Mouse (Mus musculus) limb, embryonic 15.5 days (tissue): ENCODE measurements at regions not wholly inside any gene's neighbourhood (a gene's known extent, or its start where the extent isn't known, plus 50 kb on each side); places are given as distances from the start of the nearest gene placed in this dataset.

ENCODE experiments used
- ATAC-seq: fragments of 200-750 bp; cut with Nextera tagmentation; 2 replicates; pipeline ENCODE4 v1.8.0; 2017; ENCODE audit warnings: low read depth, moderate TSS enrichment; ENCODE audit not compliant: insufficient number of reproducible peaks, low FRiP score, low TSS enrichment
- H3K27ac ChIP-seq: fragments of 300-500 bp; sonication (generic); 2 replicates; pipeline ENCODE4 v1.5.1; 2015; ENCODE audit warnings: moderate library complexity, mild to moderate bottlenecking, inconsistent platforms
- H3K27me3 ChIP-seq: fragments of 300-500 bp; sonication (generic); 2 replicates; pipeline ENCODE4 v1.6.1; 2015; ENCODE audit warnings: inconsistent platforms
- H3K36me3 ChIP-seq: fragments of 300-500 bp; sonication (generic); 2 replicates; pipeline ENCODE4 v1.6.1; 2015; ENCODE audit warnings: inconsistent platforms
- H3K4me1 ChIP-seq: fragments of 300-500 bp; sonication (generic); 2 replicates; pipeline ENCODE4 v1.6.1; 2015; ENCODE audit warnings: inconsistent platforms
- H3K4me2 ChIP-seq: fragments of 300-500 bp; sonication (generic); 2 replicates; pipeline ENCODE4 v1.6.1; 2015; ENCODE audit warnings: mild to moderate bottlenecking, inconsistent platforms
- H3K4me3 ChIP-seq: fragments of 300-500 bp; sonication (generic); 2 replicates; pipeline ENCODE4 v1.5.1; 2015; ENCODE audit warnings: mild to moderate bottlenecking, inconsistent platforms
- H3K9ac ChIP-seq: fragments of 300-500 bp; sonication (generic); 2 replicates; pipeline ENCODE4 v1.6.1; 2015; ENCODE audit warnings: inconsistent platforms
- H3K9me3 ChIP-seq: fragments of 300-500 bp; sonication (generic); 2 replicates; pipeline ENCODE4 v1.6.1; 2016; ENCODE audit warnings: inconsistent platforms
- WGBS: fragments of 180-500 bp; shearing (Covaris S2); methylation state at CpG from one replicate; pipeline ENCODE4 v1.1.7; 2015; 5-methylcytosine and 5-hydroxymethylcytosine counted together

DNA sequence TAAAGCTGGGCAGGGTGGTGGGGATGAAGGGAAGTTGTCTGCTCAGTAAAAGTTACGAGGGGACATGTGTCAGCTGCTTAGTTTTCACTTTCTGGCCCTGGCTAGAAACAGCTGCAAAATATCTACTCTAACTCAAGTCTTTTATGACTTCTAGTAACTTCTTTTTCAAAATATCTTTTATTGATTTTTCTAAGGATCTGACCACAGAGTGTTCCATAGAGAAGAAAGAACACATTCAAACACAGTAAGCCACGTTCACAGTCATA lies 483.3 kb downstream of the Meis1 start:
- Histone ChIP-seq H3K4me1 (peaks cover 4% of the 10 kb centered on the region; the same call in 1 of the 2 replicates), H3K4me3 (no peak overlapping the region), H3K36me3 (no peaks in the 10 kb centered on the region), H3K9ac (no peak overlapping the region), H3K27me3 (no peaks in the 10 kb centered on the region), H3K4me2 (no peak overlapping the region), H3K27ac (no peak overlapping the region), H3K9me3 (no peaks in the 10 kb centered on the region)
- 26% methylated on average over 2 of the region's 2 CpGs for WGBS
- ATAC-seq, result no peak

DNA sequence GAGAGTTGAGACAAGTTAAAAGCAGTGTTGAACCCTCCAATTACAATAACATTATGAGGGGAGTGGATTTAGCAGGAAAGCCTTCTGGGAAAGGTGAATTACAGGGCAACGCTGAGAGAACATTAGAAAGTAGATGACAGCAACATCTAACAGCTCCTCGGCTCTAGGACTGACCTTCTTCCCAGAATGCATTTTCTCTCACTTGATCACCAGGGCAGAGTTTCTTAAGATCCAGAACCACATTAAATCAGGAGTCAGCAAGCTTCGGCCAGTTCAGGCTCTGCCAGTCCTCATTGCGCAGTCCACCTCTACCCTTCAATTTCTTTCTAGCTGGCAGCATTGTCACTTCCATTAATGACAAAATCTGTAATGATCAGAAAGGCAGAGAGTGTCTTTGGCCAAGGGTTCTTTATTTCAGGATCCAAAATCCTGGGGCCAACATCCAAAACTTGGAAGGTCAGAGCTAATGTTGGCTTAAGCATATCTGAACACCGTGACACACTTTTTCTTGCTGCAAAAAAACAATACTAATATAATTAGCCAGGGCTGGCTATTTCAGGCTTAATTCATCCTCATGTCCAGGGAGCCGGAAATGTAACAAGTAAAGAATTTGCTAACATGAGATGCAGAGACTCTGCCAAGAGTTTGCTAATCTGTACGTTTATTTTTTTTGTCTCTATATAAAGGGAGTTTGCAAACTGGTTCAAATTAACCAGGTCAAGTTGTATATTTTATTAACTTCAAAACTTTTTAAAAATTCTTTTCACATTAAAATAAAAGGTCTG lies 483.8 kb downstream of the Meis1 start:
- H3K27ac ChIP-seq, result no peak overlapping the region
- H3K27me3 ChIP-seq, result no peaks in the 10 kb centered on the region
- no peaks in the 10 kb centered on the region for H3K9me3 ChIP-seq
- H3K36me3 ChIP-seq, result no peaks in the 10 kb centered on the region
- 54% methylated on average over 7 of the region's 7 CpGs for WGBS
- no peak overlapping the region for H3K9ac ChIP-seq
- ATAC-seq, result no peak
- no peak overlapping the region for H3K4me3 ChIP-seq
- H3K4me1 ChIP-seq, result peaks cover 4% of the 10 kb centered on the region; the same call in 1 of the 2 replicates
- H3K4me2 ChIP-seq, result no peak overlapping the region

DNA sequence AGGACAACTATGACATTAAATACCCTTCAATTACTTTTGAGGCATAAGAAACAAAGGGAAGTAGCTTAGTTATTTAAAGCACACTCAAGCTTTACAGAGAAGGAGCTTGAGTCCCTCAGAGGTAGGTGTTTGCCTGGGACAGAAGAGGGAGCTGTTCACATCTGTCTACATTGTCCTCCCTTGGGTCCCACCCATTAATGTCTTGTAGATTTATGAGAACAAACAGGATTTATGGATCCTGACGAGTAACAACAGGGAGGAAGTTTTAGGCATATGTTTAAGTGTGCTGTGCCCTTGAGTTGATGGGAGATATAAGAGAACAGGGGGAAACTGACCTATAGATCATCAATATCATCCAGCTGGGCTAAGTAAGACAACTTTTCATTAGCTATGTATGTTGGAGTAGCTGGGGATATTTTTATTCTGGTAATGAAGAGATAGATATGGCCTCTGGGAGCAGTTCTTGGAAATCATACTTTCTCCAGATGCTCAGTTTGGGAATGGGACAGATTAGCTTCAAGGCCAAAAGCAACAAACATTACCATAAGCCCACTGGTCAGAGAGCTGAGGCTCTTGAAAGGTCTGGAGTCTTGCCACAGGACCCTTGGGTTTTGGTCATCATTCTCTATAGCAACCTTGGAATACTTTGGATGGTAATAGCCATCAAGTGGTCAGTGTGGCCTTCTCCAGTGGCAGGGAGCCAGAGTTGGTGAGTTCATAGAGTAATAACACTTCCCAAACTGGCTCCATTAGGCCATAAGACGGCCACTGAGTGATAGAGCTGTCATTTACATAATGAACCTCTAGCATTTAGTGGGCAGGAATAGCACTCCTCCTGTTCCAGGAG lies 487.3 kb downstream of the Meis1 start:
- no peaks in the 10 kb centered on the region for H3K27me3 ChIP-seq
- no peaks in the 10 kb centered on the region for H3K36me3 ChIP-seq
- no peaks in the 10 kb centered on the region for H3K9me3 ChIP-seq
- no peak overlapping the region for H3K9ac ChIP-seq
- H3K27ac ChIP-seq, result no peak overlapping the region
- ATAC-seq, result no peak
- no peak overlapping the region for H3K4me2 ChIP-seq
- H3K4me3 ChIP-seq, result no peak overlapping the region
- WGBS, result 29% methylated on average over 2 of the region's 2 CpGs
- H3K4me1 ChIP-seq, result peaks cover 4% of the 10 kb centered on the region; the same call in 1 of the 2 replicates

DNA sequence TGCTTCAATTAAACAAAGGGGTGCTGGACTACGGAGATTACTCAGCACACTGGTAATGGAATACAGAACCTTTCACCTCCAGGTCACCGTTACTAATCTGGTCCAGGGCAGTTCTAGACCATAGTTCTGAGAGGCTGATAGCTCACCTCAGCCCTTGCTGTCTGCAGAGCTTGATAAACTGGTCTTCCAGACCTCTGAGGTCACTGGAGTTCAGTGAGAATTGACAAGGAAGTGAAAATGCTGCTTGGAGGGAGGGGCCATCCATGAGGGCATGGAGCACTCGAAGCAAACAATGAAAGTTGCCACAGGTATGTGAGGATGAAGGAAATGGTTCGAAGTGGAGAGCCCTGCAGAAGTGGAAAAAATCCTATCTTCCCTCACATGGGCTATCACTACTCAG lies 490.2 kb downstream of the Meis1 start:
- ATAC-seq, result no peak
- no peak overlapping the region for H3K27ac ChIP-seq
- no peak overlapping the region for H3K4me2 ChIP-seq
- H3K4me3 ChIP-seq, result no peak overlapping the region
- H3K4me1 ChIP-seq, result no peaks in the 10 kb centered on the region
- WGBS, result 53% methylated on average over 4 of the region's 4 CpGs
- H3K9ac ChIP-seq, result no peak overlapping the region
- H3K27me3 ChIP-seq, result no peaks in the 10 kb centered on the region
- H3K9me3 ChIP-seq, result no peaks in the 10 kb centered on the region
- H3K36me3 ChIP-seq, result no peaks in the 10 kb centered on the region

DNA sequence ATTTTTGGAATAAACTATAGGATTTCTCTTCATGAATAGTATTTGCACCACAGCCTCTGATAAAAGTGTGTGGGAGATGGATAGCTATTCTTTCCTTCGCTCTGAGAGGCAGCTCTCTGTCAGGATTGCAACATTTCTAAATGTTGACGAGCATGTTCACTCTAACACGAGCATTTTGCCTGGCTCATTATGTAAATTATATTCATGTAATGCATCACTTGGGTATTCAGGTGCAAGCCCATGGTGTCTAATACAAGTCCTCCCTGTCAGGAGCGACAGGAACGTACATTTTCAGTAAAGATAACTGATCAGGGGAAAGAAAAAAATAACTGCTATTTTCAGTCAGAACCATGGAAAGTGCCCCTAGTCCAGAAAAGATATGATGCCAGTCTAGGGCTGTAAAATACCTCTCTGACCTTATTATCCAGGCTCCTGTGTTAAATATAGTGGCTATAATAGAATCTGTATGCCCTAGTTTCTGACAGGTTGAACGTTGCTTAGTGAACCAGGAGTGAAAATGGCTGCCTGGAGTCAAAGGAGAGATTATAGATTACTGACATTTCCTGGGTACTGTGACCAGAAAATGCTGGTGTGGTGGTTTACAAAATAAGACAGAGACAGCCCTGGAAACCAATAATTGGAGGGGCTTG lies 523.6 kb downstream of the Meis1 start:
- no peaks in the 10 kb centered on the region for H3K36me3 ChIP-seq
- no peak overlapping the region for H3K27ac ChIP-seq
- no peak overlapping the region for H3K9ac ChIP-seq
- H3K27me3 ChIP-seq, result no peaks in the 10 kb centered on the region
- H3K4me2 ChIP-seq, result no peak overlapping the region
- 73% methylated on average over 6 of the region's 6 CpGs for WGBS
- no peak overlapping the region for H3K4me3 ChIP-seq
- H3K9me3 ChIP-seq, result no peaks in the 10 kb centered on the region
- no peak for ATAC-seq
- H3K4me1 ChIP-seq, result no peaks in the 10 kb centered on the region

DNA sequence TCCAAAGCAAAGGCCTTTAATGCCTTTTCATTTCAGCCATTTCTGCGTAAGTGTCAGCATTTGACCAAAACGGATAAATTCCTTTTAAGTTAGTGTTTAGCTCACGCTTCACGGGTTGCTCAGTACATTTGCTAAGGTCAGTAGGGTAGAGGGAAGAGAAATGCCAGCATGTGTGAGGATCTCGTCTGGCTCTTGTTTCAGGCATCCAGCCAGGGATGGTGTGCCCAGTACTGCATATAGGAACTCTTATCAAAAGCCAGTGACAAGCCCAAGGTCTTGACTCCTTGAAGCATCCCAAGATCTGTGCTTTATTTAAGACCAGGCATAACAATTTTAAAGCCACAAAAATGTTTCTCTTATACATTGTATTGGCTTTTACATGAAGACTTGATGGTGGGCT lies 524.8 kb downstream of the Meis1 start:
- H3K4me3 ChIP-seq, result no peak overlapping the region
- H3K4me2 ChIP-seq, result no peak overlapping the region
- 75% methylated on average over 5 of the region's 5 CpGs for WGBS
- H3K9me3 ChIP-seq, result no peaks in the 10 kb centered on the region
- no peak overlapping the region for H3K9ac ChIP-seq
- no peak overlapping the region for H3K27ac ChIP-seq
- no peaks in the 10 kb centered on the region for H3K27me3 ChIP-seq
- no peak for ATAC-seq
- no peaks in the 10 kb centered on the region for H3K36me3 ChIP-seq
- no peaks in the 10 kb centered on the region for H3K4me1 ChIP-seq

DNA sequence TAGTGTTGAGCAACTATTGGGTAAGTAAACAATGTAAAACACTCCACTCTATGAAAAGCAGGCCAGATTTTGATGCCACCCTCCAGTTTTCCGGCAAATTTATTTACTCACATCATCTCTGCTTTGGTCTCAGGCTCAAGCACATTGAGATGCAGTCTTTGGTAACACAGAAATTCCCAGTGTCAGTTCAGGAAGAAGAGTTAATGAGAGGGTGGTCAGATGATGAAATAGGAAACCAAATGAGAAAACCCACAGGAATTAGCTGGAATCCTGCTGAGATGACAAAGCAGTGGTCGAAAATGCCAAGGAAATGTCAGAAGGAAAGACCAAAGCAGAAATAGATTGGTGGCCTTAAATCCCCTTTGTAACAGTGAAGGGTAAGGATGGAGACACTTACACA lies 525.7 kb downstream of the Meis1 start:
- Histone ChIP-seq H3K4me2 (no peak overlapping the region), H3K9ac (no peak overlapping the region), H3K36me3 (no peaks in the 10 kb centered on the region), H3K27ac (no peak overlapping the region), H3K4me1 (no peaks in the 10 kb centered on the region), H3K27me3 (no peaks in the 10 kb centered on the region), H3K9me3 (no peaks in the 10 kb centered on the region), H3K4me3 (no peak overlapping the region)
- WGBS, result 39% methylated on average over 2 of the region's 2 CpGs
- no peak for ATAC-seq

DNA sequence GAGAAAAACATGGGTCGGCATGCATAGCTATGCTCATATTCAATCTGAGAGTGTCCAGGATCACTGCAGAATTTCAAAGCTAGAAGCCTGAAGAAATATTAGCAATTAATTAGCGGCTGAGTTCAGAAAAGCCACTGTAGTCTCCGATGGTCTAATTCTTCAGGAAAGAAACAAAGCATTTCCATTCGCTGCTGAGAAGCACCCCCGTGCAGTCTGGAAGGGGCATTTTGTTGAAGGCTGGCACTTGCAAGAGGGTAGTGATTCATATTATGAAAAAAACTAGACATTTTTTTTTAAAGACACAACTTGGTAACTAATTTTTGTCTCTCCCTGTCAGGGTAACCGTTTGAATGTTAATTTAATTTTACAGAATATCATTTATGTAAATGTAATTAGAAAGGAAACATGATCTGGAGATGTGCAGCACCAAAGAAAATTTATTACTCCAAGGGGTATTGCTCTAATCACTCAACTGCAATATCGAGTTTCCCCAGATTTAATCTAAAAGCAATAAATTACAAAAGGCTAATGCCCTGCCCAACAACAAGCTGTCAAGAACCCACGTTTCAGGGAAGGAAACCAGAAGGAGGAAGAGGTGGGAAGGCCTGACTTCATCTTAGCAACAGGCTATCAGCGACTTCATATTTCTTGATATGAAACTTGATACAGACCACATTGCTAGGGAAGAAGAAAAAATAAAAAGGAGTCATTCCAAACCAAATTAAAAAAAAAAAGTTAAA lies 529.1 kb downstream of the Meis1 start:
- H3K27ac ChIP-seq, result no peak overlapping the region
- H3K9ac ChIP-seq, result no peak overlapping the region
- H3K27me3 ChIP-seq, result no peaks in the 10 kb centered on the region
- no peak overlapping the region for H3K4me2 ChIP-seq
- WGBS, result 48% methylated on average over 9 of the region's 9 CpGs
- no peak overlapping the region for H3K4me3 ChIP-seq
- no peaks in the 10 kb centered on the region for H3K4me1 ChIP-seq
- H3K36me3 ChIP-seq, result no peaks in the 10 kb centered on the region
- H3K9me3 ChIP-seq, result no peaks in the 10 kb centered on the region
- ATAC-seq, result no peak

DNA sequence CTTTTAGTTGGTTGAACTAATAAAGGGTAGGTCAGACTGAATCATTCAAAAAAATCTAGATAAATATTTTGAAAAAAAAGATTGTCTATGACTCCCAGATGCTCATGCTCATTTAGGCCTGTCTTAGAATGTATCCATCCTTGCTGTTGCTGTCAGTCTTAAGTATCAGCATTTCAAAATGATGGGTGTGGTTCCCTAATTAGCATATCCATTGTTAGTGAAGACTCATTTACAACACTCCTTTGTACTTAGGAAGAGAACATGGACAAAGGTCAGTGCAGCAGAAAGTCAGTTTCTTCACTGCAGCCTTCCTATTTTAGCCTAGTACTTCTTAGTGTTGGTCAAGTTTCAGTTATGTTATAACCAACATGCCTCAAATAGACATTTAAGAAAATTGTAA lies 525.2 kb upstream of the Etaa1 start:
- H3K4me1 ChIP-seq, result no peaks in the 10 kb centered on the region
- H3K27me3 ChIP-seq, result no peaks in the 10 kb centered on the region
- no peak for ATAC-seq
- H3K27ac ChIP-seq, result no peak overlapping the region
- no peaks in the 10 kb centered on the region for H3K36me3 ChIP-seq
- no peak overlapping the region for H3K9ac ChIP-seq
- H3K9me3 ChIP-seq, result no peaks in the 10 kb centered on the region
- H3K4me2 ChIP-seq, result no peak overlapping the region
- no peak overlapping the region for H3K4me3 ChIP-seq

DNA sequence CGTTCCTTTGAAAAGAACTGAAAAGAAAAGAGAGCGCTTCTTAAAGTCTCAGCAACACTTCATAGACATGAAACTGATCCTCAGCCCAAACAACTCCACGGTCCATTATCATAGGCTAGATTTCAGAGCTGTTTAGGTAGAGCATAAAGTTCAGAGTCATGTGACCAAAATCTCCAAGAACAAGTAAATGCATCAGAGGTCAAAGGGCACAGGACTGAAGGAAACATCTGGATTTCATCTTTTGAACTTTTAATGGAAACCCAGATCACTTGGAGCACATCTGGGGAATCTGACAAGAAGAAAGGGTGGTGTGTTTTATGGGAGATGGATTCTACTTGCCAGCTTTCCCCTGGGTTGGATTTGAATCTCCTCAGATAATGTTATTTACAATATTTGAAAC lies 497.6 kb upstream of the Etaa1 start:
- Histone ChIP-seq H3K4me3 (no peak overlapping the region), H3K4me2 (no peak overlapping the region), H3K9ac (no peak overlapping the region), H3K9me3 (no peaks in the 10 kb centered on the region), H3K36me3 (no peaks in the 10 kb centered on the region), H3K4me1 (no peaks in the 10 kb centered on the region), H3K27me3 (no peaks in the 10 kb centered on the region), H3K27ac (no peak overlapping the region)
- no peak for ATAC-seq
- WGBS, result 47% methylated on average over 3 of the region's 3 CpGs

DNA sequence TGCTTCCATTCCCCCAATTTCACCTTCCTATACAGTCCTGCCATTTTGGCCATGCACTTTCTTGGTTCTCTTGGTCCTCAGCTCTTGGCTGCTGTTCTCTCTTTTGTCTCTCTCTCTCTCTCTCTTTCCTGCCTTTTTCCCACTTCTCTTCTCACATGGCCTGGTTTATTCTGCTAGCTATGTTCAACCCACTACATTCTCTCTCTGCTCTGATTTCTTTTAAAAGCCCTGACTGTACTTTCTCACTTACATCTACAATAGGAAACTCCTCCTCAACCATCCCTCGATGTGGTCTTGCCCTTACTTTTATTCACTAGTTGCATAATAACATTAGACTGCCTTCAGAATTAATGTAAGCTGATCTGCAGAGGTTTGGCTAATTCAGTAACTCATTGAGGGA lies 495.2 kb upstream of the Etaa1 start:
- Histone ChIP-seq H3K9ac (no peak overlapping the region), H3K9me3 (no peaks in the 10 kb centered on the region), H3K4me1 (no peaks in the 10 kb centered on the region), H3K27me3 (no peaks in the 10 kb centered on the region), H3K4me2 (no peak overlapping the region), H3K4me3 (no peak overlapping the region), H3K27ac (no peak overlapping the region), H3K36me3 (no peaks in the 10 kb centered on the region)
- no peak for ATAC-seq
- 81% methylated on average over 1 of the region's 1 CpGs for WGBS

DNA sequence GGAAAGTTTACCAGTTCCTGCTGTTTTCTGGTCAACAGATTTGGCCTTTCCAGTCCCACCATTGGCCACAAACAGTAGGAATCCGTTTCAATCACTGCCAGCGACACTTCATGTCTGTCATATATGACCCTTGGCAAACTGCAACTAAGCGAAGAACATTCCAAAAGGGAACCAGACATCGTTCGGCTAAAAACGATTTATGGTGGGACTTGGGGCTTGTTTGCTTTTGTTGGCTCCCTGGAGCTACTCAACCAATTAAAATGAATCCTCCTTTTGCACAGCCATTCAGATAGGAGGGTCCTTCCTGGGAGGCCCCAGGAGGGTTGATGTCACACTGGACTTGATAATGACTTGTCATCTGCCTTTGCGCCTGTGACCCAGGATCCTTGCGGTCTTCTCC lies 490.9 kb upstream of the Etaa1 start:
- H3K9ac ChIP-seq, result no peak overlapping the region
- 38% methylated on average over 8 of the region's 8 CpGs for WGBS
- no peaks in the 10 kb centered on the region for H3K4me1 ChIP-seq
- no peak overlapping the region for H3K4me3 ChIP-seq
- H3K27ac ChIP-seq, result no peak overlapping the region
- H3K9me3 ChIP-seq, result no peaks in the 10 kb centered on the region
- no peaks in the 10 kb centered on the region for H3K36me3 ChIP-seq
- no peak overlapping the region for H3K4me2 ChIP-seq
- no peaks in the 10 kb centered on the region for H3K27me3 ChIP-seq
- ATAC-seq, result no peak
